Mouse (Mus musculus) right cerebral cortex, postnatal 36 days (tissue): ENCODE results near the gene Gm12184.
"Not testable (repeated sequence)": the region's sequence is repeated elsewhere in the genome, so short reads cannot be mapped to it uniquely, and the experiment has no call there.

Experiments used
- DNase-seq, 2 experiments: peaks; one replicate each; pipeline ENCODE4 v3.0.0; 2022; ENCODE audit warnings: low spot score in 2 of 2, mixed read lengths in 1 of 2

Gene Gm12184

DNA sequence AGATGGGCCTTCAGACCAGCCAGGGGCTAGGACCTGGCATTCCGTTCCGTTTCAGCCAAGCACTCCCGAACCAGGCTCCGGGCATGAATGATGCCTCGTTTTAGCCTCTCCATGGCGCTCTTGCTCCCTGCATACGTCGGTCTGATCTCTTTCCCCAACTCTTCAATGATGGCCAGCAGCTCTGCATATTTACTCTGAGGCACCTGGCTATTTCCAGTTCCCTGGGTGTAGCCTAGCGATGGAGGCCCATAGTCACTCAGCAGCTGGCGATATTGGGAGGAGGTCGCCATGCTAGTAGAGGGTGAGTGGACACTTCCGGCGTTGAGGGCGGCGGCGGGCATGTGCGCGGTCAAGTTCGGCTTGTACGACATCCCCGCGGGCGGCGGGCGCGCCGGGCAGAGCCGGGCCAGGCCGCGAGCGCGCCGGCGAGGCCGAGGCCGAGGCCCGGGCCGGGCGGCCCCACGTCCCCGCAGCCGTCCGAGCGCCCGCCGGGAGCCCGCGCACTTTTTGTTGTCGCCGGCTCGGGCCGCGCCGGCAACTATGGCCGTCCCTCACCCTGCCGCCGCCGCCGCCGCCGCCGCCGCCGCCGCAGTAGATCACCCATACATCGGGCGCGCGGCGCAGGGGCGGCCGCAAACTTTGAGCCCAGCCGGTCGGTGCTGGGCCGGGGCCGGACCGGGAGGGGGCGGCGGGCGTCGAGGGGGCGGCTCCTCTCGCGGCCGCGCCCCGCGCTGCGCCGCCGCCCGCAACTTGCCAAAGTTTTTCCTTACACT lies at the start of gene Gm12184, which contains the start of gene Trim7:
Gene Gm12184, minus strand, starts transcription at position 677 of the 773 bp plus-strand sequence.
Gene Trim7, plus strand, starts transcription at position 162 of the 773 bp plus-strand sequence.
- not testable (repeated sequence) for DNase-seq

DNA sequence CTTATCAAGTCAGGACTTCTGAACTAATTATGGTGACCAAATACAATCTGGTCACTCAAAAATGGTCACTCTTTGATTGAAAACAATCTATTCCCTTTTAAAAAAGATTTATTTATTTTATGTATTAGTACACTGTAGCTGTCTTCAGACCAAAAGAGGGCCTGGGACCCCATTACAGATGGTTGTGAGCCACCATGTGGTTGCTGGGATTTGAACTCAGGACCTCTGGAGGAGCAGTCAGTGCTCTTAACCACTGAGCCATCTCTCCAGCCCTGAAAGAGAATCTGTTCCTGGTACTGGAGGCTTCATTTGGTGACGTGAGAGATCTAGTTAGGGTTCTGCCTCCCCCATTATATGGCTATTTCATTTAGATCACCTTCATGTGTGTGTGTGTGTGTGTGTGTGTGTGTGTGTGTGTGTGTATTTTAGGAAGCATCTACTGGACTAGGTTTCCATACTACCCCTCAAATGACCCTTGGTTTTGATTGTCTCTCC lies 48.9 kb upstream of the Gm12184 start:
- not testable (repeated sequence) for DNase-seq

DNA sequence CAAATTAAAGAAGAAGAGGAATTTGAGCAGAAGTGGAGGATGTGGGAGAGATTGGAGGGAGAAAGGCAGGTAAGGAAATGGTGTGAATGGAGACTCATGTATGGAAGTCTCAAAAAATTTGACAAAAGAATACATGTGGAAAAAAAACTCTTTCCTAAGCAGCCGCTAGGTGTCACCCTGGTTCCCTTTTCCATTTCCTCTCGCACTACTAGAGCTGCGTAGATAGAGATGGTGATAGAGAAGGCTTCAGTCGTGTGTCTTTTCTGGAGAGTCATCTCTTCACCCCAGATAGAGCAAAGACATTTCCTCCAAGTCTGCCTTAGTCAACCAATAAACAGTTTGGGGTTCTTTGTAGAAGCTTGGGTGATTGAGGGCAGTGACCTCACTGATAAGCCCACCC lies 48.0 kb upstream of the Gm12184 start:
- no peak for DNase-seq

DNA sequence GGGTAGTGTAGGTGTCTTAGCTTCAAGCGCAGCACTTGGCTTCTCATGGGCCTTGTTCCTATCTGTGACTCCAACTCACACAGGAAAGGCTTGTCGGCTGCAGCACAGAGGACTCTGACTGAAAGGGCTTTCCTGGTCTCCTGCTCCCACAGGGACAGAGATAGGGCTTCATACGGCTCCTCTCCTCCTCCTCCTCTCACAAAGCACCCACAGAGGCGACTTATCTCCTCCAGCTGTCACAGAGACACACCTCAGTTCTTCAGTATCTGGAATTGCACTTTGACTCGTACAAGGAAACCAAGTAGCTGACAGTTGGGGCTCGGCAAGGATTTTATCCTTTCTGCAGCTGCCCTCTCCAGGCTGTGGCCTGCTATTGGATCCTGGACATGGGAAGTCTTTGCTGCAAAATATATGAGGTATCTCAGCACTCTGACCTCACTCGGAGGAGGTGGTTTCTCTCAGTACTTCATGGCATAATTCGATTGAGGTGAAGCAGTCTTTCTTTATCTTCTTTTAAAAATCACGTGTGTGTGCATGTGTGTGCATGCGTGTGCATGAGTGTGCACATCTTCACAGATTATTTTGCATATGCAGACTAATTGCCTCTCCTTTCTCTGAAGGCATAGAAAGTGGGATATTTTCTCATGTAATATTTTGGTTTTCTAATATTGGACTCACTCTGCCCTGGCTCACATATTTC lies 47.3 kb upstream of the Gm12184 start:
- no peak for DNase-seq

DNA sequence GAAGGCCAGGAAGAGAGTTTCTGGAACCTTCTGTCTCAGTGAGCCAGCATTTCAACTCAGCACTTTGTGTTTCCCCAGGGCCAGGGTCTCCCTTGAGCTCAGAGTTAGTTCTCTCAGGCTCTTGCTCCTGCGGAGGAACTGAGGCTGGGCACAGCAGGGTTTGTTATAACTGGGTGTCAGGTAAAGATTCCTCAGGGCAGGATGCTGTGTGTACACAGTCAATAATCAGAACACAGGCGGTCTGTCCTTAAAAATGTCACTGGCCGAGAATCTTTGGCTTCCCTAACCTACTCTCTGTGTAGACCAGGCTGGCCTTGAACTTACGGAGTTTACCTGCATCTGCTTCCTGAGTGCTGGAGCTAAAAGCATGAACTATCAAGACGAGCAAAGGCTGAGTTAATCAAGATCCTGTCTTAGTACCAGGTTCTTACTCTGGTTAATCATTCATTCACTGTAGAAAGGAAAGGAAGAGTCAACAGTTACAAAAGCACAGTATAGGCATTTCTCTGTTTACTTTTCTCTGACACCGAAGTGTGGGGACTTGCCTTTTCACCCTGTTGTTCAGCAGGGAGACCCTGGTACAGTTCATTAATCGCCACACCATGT lies 46.3 kb upstream of the Gm12184 start:
- no peak for DNase-seq

DNA sequence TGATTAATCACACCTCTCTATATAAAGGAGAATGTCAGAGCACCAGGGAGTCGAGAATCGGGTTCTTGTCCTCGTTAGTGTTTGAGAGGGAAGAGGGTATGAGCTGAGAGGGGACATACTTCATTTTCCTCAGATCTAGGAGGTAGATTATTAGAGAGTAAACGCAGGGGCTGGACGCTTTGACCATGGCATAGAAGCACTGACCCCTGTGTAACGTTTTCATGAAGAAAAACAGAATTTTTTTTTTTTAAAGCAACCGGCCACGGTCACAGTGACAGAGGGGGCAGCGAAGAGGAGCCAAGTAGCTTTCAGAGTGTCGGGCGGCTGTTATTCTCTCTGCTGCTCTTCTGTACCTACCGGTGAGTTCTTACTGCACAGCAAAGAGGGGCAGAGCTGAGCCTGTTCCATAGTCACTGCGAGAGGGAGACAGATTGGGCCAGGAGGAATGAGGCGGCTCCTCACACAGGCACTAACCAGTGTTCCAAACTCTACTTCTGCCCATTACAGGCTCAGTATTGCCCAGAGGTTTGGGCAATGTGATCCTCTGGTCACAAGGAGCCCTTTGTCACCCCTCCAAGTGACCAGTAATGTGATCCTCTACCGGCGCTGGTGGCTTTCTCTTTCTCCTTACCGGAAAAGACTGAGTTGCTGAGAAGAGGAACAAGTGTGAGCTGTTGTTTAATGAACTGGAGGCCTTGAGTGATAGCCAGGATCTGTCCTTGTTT lies 45.5 kb upstream of the Gm12184 start:
- no peak for DNase-seq

DNA sequence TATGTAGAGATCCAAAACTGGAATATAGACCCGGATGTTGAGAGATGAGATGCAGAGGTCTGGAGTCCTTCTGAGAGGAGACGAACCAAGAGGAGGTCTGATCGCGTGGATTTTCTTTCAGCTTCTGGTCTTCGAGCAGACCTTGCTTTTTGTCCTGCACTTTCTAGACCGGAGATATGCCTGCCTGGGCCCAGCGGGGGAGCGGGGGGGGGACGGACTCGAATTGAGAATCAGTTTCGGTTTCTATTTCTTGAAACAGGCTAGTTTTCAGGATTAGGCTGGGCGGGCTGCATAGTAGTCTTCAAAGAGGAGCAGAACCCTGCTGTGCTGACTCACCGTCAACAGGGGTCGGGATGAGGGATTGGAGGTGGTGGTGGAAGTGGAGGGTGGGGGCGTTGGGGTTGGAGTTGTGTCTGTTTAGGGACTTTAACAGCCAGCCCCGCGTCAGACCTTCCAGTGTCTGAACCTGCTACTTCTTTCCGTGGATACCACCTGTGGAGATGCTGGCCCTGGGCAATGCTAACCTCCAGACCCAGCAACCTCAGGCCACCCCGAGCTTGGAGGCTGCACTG lies 44.8 kb upstream of the Gm12184 start, which contains the start of gene Irgm1:
Gene Irgm1, minus strand, starts transcription at position 483 of the 572 bp plus-strand sequence.
- DNase-seq: no peak

DNA sequence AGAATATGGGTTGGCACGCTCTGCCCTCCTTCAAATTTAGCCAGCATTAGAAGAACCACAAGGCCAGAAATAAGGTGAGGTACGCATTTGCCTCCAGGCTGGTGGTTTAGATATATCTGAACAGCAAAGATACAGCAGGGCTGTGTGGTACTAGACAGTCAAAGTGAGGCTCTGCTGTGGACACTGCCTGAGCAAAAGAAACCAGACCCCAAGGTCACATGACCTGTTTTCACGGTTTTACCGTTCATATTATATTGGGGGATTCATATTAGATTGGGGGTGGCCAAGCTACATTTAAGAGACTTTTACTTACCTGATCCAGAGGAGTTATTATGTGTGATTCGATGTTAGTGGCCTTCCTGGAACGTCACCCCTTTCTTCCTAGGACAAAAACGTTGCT lies 44.3 kb upstream of the Gm12184 start:
- no peak for DNase-seq

DNA sequence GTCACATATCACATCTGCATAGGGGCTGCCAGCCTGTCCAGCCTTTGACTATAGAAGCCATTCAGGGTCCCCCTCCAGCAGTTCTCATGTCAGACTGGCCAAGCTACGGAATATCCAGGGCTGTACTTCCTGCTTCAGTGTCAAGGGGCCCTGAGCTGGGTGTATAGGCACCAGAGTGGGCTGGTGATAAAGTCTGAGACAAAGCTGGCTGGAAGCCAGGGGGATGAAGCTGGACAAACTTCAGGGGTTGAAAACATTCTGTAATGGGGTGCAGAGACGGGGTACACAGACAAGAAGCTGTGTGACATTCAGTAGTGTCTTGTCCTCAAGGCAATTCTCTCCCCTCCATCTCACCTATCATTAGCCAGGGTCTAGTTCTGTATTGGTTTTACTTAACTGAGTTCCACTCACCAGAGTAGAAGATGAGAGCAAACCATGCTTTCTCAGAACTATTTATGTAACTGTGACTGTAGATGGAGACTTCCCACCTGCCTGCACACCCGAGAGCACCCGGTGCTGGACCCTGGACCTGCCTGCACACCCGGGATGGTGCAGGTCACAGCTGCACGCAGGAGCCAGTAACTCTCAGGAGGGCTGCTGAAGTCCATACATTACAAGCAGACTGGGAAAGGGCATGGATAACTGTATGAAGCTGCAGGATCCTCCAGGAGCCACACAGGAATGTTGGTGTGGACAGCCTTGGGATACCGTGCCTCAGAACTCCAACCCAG lies 43.1 kb upstream of the Gm12184 start:
- no peak for DNase-seq

DNA sequence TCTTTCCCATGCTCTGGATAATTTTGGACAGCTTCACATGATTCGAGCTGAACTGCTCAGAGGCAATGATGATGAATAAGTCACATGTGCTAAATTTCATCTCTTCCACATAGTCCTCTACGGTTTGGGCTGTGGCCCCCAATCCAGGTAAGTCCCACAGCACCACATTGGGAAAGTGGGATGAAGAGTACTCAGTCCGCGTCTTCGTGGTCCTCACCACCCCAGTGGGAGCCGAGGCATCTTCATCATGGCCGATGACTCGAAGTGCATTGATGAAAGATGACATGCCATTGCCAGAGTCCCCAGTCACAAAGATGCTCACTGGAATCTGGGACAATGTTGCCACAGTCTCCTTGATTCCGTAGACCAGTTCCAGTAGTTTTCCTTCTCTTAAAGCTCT lies 40.0 kb upstream of the Gm12184 start:
- no peak for DNase-seq

DNA sequence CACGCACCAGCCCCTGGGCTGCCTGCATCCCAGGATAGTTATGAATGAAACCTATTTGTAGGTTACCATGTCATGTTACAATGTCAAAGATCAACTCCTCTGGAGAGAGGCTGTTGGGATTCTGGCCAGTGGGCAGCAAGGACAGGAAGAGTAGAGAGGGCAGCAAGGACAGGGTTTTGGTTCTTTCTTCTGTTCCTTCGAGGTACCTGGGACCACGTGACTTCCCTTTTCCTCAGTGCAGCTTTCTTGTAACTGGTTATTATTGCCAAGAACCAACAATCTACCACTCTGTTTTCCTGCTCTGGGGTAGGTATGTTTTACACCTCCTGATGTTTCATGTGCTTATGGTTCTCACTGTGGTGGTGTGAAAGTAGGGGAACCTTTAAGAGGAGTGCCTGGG lies 37.4 kb upstream of the Gm12184 start:
- no peak for DNase-seq

DNA sequence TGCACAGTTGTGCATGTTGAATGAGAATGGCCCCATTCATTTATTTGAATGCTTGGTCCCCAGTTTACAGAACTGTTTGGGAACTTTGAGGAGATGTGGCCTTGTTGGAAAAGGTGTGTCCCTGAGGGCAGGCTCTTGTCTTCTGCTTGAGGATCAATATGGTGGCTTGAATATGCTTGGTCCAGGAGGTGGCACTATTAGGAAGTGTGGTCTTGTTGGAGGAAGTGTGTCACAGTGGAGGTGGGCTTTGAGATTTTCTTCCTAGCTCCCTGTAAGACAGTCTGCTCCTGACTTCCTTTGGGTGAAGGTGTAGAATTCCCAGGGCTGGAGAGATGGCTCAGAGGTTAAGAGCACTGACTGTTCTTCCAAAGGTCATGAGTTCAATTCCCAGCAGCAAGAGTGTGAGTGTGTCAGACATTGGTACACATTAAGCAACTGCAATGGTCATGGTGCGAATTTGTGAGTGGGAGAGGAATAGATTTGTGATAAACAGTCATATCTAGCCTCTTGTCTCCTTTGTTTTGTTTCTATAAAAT lies 36.4 kb upstream of the Gm12184 start:
- DNase-seq: no peak

DNA sequence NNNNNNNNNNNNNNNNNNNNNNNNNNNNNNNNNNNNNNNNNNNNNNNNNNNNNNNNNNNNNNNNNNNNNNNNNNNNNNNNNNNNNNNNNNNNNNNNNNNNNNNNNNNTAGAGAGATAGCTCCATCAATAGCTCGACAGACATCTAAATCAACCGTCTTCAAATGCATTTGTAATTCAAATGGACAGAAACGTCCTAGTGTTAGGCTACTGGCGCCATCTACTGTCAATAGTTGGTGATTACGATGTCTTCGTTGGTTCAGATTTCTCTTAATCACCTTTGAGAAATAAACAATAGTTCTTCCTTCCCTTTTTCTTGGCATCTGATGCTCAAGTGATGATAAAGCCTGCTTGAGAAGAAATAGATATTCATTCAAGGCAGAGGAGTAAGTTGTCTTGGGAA lies 32.6 kb upstream of the Gm12184 start:
- peak in 1 of 2 experiments; percentile 17 for DNase-seq

DNA sequence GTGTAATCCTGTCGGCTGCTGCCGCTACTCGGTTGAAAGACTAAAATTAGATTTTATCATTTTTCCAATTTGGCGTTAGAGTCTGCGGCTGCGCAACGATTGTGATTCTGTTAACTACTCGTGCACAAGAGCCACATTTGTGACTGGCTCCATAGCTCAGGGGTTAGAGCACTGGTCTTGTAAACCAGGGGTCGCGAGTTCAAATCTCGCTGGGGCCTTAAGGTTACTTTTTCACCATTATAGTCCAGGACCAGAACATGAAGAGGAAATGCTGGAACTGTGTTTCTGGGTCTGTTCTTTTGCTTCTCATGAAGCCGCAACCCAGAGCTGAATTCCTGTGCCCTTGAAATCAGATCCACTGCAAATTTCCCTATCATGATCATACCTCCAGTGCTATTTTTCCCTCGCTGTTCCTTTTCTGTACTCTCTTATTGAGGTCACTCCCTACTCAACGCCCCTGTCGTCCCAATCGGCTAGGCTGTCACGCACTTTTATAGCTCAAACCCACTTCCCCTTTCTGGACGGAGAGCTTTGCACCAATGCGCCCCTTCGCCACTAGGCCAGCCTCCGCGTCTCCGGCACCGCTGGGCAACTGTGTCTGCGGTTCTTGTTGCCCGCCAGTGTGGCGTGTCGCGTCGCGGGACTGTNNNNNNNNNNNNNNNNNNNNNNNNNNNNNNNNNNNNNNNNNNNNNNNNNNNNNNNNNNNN lies 27.2 kb upstream of the Gm12184 start:
- peak; percentile 89 to 90 for DNase-seq

DNA sequence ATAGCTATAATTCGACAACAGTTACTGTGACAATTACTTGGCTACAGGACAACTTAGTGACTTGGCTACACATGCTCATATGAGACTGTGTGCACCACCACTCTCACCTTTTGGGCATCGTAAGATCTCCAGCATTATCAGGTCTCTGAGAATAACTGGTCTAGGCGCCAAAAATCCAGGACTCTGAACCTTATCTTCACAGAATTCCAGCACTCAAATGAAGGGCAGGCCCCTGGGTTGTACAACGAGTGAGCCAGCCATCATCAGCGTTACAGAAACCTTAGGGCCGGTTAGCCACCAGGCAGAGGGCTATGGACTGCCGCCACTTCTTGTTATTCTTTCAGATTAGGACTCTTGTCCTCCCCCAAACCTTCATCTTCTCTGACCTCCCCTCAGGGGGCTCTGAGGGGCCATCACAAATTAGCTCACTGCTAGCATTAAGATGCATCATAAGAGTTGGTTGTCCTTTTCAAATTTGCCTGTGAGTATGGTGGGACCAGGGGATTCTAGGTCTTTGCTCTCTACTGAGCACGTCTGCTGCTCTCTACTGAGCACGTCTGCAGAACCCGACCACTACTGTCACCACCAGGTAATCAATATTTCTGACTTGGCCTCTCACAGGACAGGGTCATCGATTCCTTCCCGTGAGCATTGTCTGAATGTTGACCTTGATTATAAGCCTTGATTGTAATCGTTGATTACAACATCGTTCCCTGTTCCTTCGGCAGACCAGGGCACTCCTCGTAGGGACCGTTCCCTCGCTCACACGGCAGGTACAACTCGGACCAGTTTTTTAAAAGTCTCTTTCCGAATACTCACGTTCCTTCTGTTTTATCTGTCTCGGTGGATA lies 26.4 kb upstream of the Gm12184 start:
- no peak for DNase-seq

DNA sequence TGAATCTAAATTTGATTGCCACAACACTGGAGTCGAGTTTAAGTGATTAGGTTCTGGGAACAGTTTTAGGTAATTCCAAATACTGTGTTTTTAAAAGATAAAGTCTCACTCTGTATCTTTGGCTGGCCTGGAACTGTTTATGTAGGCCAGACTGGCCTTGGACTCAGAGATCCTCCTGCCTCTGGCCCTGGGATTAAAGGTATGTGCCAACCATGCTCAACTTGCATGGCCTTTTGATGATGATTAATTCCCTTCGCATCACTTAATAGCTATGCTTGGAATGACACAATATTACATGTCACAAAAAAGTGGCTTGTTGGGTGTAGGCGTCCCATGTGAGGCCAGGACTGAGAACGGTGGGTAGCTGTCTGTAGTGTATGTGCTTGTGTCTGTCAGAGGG lies 25.7 kb upstream of the Gm12184 start:
- DNase-seq: no peak

DNA sequence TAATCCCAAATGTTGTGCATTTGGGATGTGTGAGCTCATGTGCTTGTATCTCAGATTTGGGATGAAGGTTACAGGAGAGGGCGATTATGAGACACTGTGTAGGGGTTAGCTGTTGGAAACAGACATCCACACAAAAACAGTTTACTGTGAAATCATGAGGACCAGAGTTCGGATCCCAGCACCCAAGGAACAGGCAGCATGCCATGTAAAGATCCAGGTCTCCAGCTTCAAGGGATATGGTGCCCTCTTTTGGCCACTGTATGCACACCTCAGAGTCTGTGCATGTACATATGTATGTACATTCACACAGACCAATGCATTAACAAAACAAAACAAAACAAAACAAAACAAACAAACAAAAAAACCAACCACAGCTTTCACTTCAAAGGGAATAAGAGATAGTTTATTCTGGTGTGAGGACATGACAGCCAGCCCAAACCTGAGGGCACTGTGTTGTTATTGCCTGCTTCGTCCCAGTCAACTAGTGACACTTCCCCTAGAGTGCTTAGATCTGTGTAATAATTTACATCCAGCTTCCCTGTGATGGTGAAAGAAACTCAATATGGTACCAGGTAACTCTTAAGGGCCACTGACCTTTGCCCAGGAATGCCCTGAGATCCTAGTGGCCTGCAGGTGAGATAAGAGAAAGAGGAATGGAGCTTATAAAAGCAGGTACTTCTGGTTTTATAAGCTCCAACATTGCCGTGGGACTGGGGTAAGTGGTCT lies 25.0 kb upstream of the Gm12184 start:
- DNase-seq: no peak

DNA sequence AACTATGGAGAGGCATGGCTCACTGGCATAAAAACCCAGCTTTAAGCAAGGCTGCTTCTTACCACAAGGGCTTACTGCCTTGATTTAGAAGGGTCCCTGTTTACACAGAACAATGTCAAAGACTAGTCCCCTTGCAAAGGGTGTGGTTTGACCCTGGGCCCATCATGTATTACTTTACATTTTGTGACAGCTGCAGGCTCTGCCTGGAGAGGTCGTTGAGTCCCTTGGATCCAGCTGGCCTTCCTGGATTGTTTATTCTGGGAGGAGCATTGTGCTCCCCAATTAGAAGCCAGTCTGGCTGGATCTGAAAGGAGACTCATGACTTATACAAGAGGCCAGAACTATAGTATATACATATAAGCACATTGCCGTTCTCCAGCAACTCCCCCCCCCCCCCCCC lies 23.8 kb upstream of the Gm12184 start:
- DNase-seq: no peak
